8 mouse cellular contexts compared by ENCODE assay signal in genomic region chr2:127539494-127539893, GRCm38 (mm10). TPM values are rescaled to one million over a fixed set of nuclear protein-coding genes. Genes with fewer than 3 reads are reported as not detected.
DNase-seq lines count a peak whose midpoint lies in the region; ATAC-seq and TF ChIP-seq lines count a peak whose summit lies in the region.
"Had no signal": no experiment of that assay in that cellular context is flagged by ENCODE, and none has a peak within 500 bp of the region (broad histone marks: within the 10 kb centered on the region; RNA-seq: fewer than 3 reads in every experiment).

No protein-coding gene starts in this region.

- ATAC-seq in limb, embryonic 11.5 days (ENCODE audit: insufficient number of reproducible peaks, low FRiP score, low TSS enrichment, low read depth): no peak

- 27% methylated on average over 4 of the region's 4 CpGs for WGBS in limb, embryonic 11.5 days
- 29% methylated on average over 4 of the region's 4 CpGs for WGBS in limb, embryonic 10.5 days
- 49% methylated on average over 4 of the region's 4 CpGs for WGBS in bone marrow, adult 2 months

- no peaks in the 10 kb centered on the region for H3K4me1 ChIP-seq in limb, embryonic 11.5 days (ENCODE audit: control insufficient read depth, insufficient read depth, low read length)
- H3K4me1 ChIP-seq in limb, embryonic 10.5 days: peaks cover 7% of the 10 kb centered on the region
- peaks cover 0 to 4% of the 10 kb centered on the region in 2 experiments; a peak in 1 of 4 replicates for H3K4me1 ChIP-seq in ES-E14 (ENCODE audit: control insufficient read depth in 2 of 2, insufficient read depth in 2 of 2, low read length in 2 of 2, poor library complexity in 1 of 2)
- no peaks in the 10 kb centered on the region for H3K4me1 ChIP-seq in bone marrow, adult 2 months (ENCODE audit: control insufficient read depth, insufficient read depth, low read length)

- H3K27me3 ChIP-seq in limb, embryonic 11.5 days (ENCODE audit: control insufficient read depth, insufficient read depth, low read length): peaks cover 43% of the 10 kb centered on the region
- peaks cover 82% of the 10 kb centered on the region for H3K27me3 ChIP-seq in limb, embryonic 10.5 days (ENCODE audit: low read depth, poor library complexity, severe bottlenecking)

- DNase-seq in limb, embryonic 11.5 days (ENCODE audit: low spot score): peak; percentile 30
- DNase-seq in limb, embryonic 10.5 days (ENCODE audit: low spot score): no peak
- DNase-seq in ES-E14 (ENCODE audit: low read depth, low spot score): peak; percentile 41
- peak; percentile 6 for DNase-seq in kidney, postnatal 14 days
- DNase-seq in ovary, postnatal 36 days (ENCODE audit: low spot score): no peak
- DNase-seq in B cell, adult 2 months: no peak

- H3K9ac ChIP-seq in limb, embryonic 11.5 days (ENCODE audit: low read length): no peak overlapping the region
- no peak overlapping the region for H3K9ac ChIP-seq in ES-E14 (ENCODE audit: insufficient read depth, low read depth, low read length, poor library complexity, severe bottlenecking)
- H3K9ac ChIP-seq: neural tube, embryonic 13.5 days had no signal

- H3K9me3 ChIP-seq in limb, embryonic 11.5 days (ENCODE audit: control insufficient read depth, low read length): no peaks in the 10 kb centered on the region
- no peaks in the 10 kb centered on the region for H3K9me3 ChIP-seq in limb, embryonic 10.5 days (replicated peaks)
- H3K9me3 ChIP-seq in ES-E14 (ENCODE audit: control insufficient read depth, insufficient read depth, low read depth, low read length): no peaks in the 10 kb centered on the region
- H3K9me3 ChIP-seq: neural tube, embryonic 13.5 days had no signal

- H3K36me3 ChIP-seq in limb, embryonic 11.5 days (ENCODE audit: control insufficient read depth, insufficient read depth, low read length): no peaks in the 10 kb centered on the region
- no peaks in the 10 kb centered on the region for H3K36me3 ChIP-seq in limb, embryonic 10.5 days
- no peaks in the 10 kb centered on the region for H3K36me3 ChIP-seq in ES-E14 (ENCODE audit: control insufficient read depth, insufficient read depth, low read length, poor library complexity, severe bottlenecking)
- H3K36me3 ChIP-seq: neural tube, embryonic 13.5 days had no signal

- peak; percentile 37; the same call in 1 of the 2 replicates for TF ChIP-seq CTCF in bone marrow, adult 2 months (IDR thresholded peaks at IDR 0.05; ENCODE audit: control insufficient read depth, insufficient read depth, low read length)

- H3K4me2 ChIP-seq in limb, embryonic 11.5 days (ENCODE audit: low read depth, severe bottlenecking): no peak overlapping the region
- H3K4me2 ChIP-seq: neural tube, embryonic 13.5 days had no signal

- no peak overlapping the region for H3K4me3 ChIP-seq in limb, embryonic 11.5 days (ENCODE audit: low read depth, low read length)
- H3K4me3 ChIP-seq in limb, embryonic 10.5 days: no peak overlapping the region
- no peak overlapping the region for H3K4me3 ChIP-seq in ES-E14 (ENCODE audit: insufficient read depth in 1 of 2, low read depth in 1 of 2, low read length in 2 of 2, poor library complexity in 1 of 2, severe bottlenecking in 1 of 2)
- H3K4me3 ChIP-seq in bone marrow, adult 2 months (replicated peaks; ENCODE audit: control insufficient read depth, low read depth, low read length): no peak overlapping the region
- H3K4me3 ChIP-seq: neural tube, embryonic 13.5 days had no signal

- in situ Hi-C loops in ES-E14 (cut with MboI; ENCODE audit: low sequenced_read_pairs in 2 of 2, unreplicated experiment in 2 of 2): no loop called here

- H3K27ac ChIP-seq in limb, embryonic 11.5 days (replicated peaks; ENCODE audit: low read depth, low read length): no peak overlapping the region
- H3K27ac ChIP-seq in limb, embryonic 10.5 days: no peak overlapping the region
- H3K27ac ChIP-seq in ES-E14 (ENCODE audit: insufficient read depth, low read depth, low read length, poor library complexity, severe bottlenecking): no peak overlapping the region
- H3K27ac ChIP-seq in bone marrow, adult 2 months (ENCODE audit: control insufficient read depth, insufficient read depth, low read depth, low read length, poor library complexity): no peak overlapping the region
- H3K27ac ChIP-seq: neural tube, embryonic 13.5 days had no signal

- TF ChIP-seq POLR2A in bone marrow, adult 2 months (IDR thresholded peaks at IDR 0.05; ENCODE audit: borderline replicate concordance, control insufficient read depth, low read depth, low read length): no peak

TF ChIP-seq in ES-E14, 5 proteins besides CTCF, POLR2A, EP300 and RAD21:
- no peak for TF ChIP-seq ZNF384 (IDR thresholded peaks at IDR 0.05; ENCODE audit: low read depth, low read length)
- TF ChIP-seq ZC3H11A (IDR thresholded peaks at IDR 0.05; ENCODE audit: borderline replicate concordance, low read depth, low read length): no peak
- no peak for TF ChIP-seq HCFC1 (IDR thresholded peaks at IDR 0.05; ENCODE audit: borderline replicate concordance, insufficient read depth, low read length)
- TF ChIP-seq CHD2 (IDR thresholded peaks at IDR 0.05; ENCODE audit: low read depth, low read length): no peak
- TF ChIP-seq MAFK (IDR thresholded peaks at IDR 0.05; ENCODE audit: insufficient read depth, low read depth, low read length): no peak

RNA-seq across cellular contexts. Expression of gene Prom2, which starts 1.8 kb away (rescaled TPM):
- 1.5 and 1.6 TPM in 2 replicates for polyA plus RNA-seq in limb, embryonic 11.5 days (2014; fragmentation: Nextera tagmentation; extraction: Ambion mirVana)
- polyA plus RNA-seq in limb, embryonic 10.5 days (2016; fragmentation: Nextera tagmentation; extraction: Ambion mirVana): 2.3 and 2.6 TPM in 2 replicates
- 0.45 and 1.0 TPM in 2 replicates for total RNA-seq in ES-E14 (2012; rRNA removed)
- not detected in 2 replicates for polyA plus RNA-seq in bone marrow, adult 2 months (2011; ENCODE audit: insufficient read depth, insufficient read length, low replicate concordance, missing spikeins)
- polyA plus RNA-seq: neural tube, embryonic 13.5 days had no signal

RNA-seq across cellular contexts. Expression of gene Kcnip3, which starts 17.6 kb away (rescaled TPM):
- 2.2 and 2.6 TPM in 2 replicates for polyA plus RNA-seq in limb, embryonic 11.5 days (2014; fragmentation: Nextera tagmentation; extraction: Ambion mirVana)
- 2.1 and 2.2 TPM in 2 replicates for polyA plus RNA-seq in limb, embryonic 10.5 days (2016; fragmentation: Nextera tagmentation; extraction: Ambion mirVana)
- total RNA-seq in ES-E14 (2012; rRNA removed): 3.0 and 5.3 TPM in 2 replicates
- polyA plus RNA-seq in bone marrow, adult 2 months (2011; ENCODE audit: insufficient read depth, insufficient read length, low replicate concordance, missing spikeins): 1.5 TPM in 2 replicates

RNA-seq across cellular contexts. Expression of gene Zfp661, which starts 47.4 kb away (rescaled TPM):
- polyA plus RNA-seq in limb, embryonic 11.5 days (2014; fragmentation: Nextera tagmentation; extraction: Ambion mirVana): 5.5 and 7.2 TPM in 2 replicates
- polyA plus RNA-seq in limb, embryonic 10.5 days (2016; fragmentation: Nextera tagmentation; extraction: Ambion mirVana): 5.9 and 6.9 TPM in 2 replicates
- 5.1 and 8.2 TPM in 2 replicates for total RNA-seq in ES-E14 (2012; rRNA removed)
- polyA plus RNA-seq in bone marrow, adult 2 months (2011; ENCODE audit: insufficient read depth, insufficient read length, low replicate concordance, missing spikeins): 0.47 and 1.0 TPM in 2 replicates

RNA-seq across cellular contexts. Expression of gene Mrps5, which starts 47.5 kb away (rescaled TPM):
- 161 and 164 TPM in 2 replicates for polyA plus RNA-seq in limb, embryonic 11.5 days (2014; fragmentation: Nextera tagmentation; extraction: Ambion mirVana)
- polyA plus RNA-seq in limb, embryonic 10.5 days (2016; fragmentation: Nextera tagmentation; extraction: Ambion mirVana): 171 and 176 TPM in 2 replicates
- total RNA-seq in ES-E14 (2012; rRNA removed): 187 and 222 TPM in 2 replicates
- polyA plus RNA-seq in bone marrow, adult 2 months (2011; ENCODE audit: insufficient read depth, insufficient read length, low replicate concordance, missing spikeins): 42.6 and 64.8 TPM in 2 replicates

Comparison
In these comparisons a context has a peak if more than half of its experiments do, and no peak if none do; other contexts are left out.
1. DNase-seq: peak in limb, embryonic 11.5 days (single experiment), ES-E14 (single experiment) and kidney, postnatal 14 days (single experiment); none in limb, embryonic 10.5 days (single experiment), ovary, postnatal 36 days (single experiment) and B cell, adult 2 months (0 of 2).